Mouse (Mus musculus): ENCODE measurements around the gene Slc17a6.
"Not testable (repeated sequence)": the region's sequence is repeated elsewhere in the genome, so short reads cannot be mapped to it uniquely, and the experiment has no call there.

Gene Slc17a6

GRCm38 (mm10) chr7:51693539-51694217 lies 71.9 kb downstream of the Slc17a6 start:
- no peak for DNase-seq (ENCODE audit: low spot score in 2 of 2)

GRCm38 (mm10) chr7:51694452-51694851 lies 72.6 kb downstream of the Slc17a6 start:
- no peak for DNase-seq (ENCODE audit: low spot score in 2 of 2)

GRCm38 (mm10) chr7:51709508-51709907 lies 87.7 kb downstream of the Slc17a6 start:
- DNase-seq (ENCODE audit: low spot score in 2 of 2) = no peak

GRCm38 (mm10) chr7:51710346-51710745 lies 88.5 kb downstream of the Slc17a6 start:
- not testable (repeated sequence) for DNase-seq (ENCODE audit: low spot score in 2 of 2)

GRCm38 (mm10) chr7:51715771-51716170 lies 94.0 kb downstream of the Slc17a6 start:
- DNase-seq (ENCODE audit: low spot score in 2 of 2) = no peak
